Mouse (Mus musculus) erythroblast, embryonic 14.5 days (primary cell): ENCODE measurements around the gene Cyb5r3. TPM values are rescaled to one million over a fixed set of nuclear protein-coding genes. Genes with fewer than 3 reads are reported as not detected.

ENCODE experiments used
- H3K27me3 ChIP-seq: 2 replicates; pipeline ENCODE4 v1.6.1; 2012; ENCODE audit warnings: inconsistent platforms; ENCODE audit not compliant: control insufficient read depth
- H3K36me3 ChIP-seq: 2 replicates; pipeline ENCODE4 v1.6.1; 2012; ENCODE audit warnings: mild to moderate bottlenecking, inconsistent platforms; ENCODE audit not compliant: control insufficient read depth
- H3K4me1 ChIP-seq: 2 replicates; pipeline ENCODE4 v1.6.1; 2012; ENCODE audit warnings: inconsistent platforms; ENCODE audit not compliant: control insufficient read depth
- H3K4me3 ChIP-seq: replicated peaks from 2 replicates; pipeline ENCODE3; 2012; ENCODE audit warnings: moderate library complexity, mild to moderate bottlenecking, inconsistent platforms
- H3K9me3 ChIP-seq: 2 replicates; pipeline ENCODE4 v1.6.1; 2012; ENCODE audit warnings: low read length, inconsistent platforms, mixed read lengths; ENCODE audit not compliant: control insufficient read depth
- GATA1 ChIP-seq: IDR thresholded peaks from 2 replicates; pipeline ENCODE4 v1.6.1; 2012; ENCODE audit warnings: low read length, inconsistent platforms, mixed read lengths
- TAL1 ChIP-seq: IDR thresholded peaks from 3 replicates; pipeline ENCODE4 v1.6.1; 2012; ENCODE audit warnings: low read length, inconsistent platforms, mixed read lengths
- polyA plus RNA-seq: library from polyadenylated mRNA; stranded (reverse); fragments of >175 nt; gene quantifications from 2 replicates; pipeline ENCODE4 v1.2.3, GENCODE M21; 2012

Gene Cyb5r3
- polyA plus RNA-seq, 1 experiment = 42.0 TPM

DNA sequence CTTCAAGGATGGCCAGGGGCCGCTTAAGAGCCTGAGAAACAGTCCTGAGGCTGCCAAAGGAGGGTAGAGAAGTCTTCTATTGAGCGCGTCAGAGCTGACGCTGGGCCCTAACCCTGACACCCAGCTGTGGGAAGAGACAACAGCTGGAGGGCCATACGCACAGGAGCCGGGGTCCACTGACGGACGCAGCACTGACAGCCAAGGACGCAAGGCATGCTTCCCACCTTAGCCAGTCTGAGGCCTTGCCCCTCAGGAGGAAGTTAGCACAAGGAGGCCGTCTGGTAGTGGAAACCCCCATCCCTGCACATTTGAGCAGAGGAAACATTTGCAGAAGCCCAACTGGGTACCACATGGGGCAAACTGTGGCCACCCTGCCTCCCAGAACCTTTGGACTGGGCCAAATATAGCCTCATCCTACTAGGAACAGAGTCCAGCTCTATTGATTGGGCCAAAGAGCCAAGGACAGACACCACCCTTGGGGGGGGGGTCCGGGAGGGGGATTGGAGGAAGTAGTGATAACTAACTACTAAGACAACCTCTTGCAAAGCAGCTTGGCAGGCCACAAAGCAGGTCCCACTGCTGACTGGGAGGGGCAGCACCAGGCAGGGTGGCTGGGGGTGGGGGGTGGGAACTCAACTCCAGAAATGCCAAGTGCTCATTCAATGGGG, 9.4 kb downstream of the Cyb5r3 start:
- Histone ChIP-seq H3K9me3 (no peaks in the 10 kb centered on the region), H3K27me3 (no peaks in the 10 kb centered on the region; the same call in 1 of the 2 replicates), H3K4me1 (peaks cover 86% of the 10 kb centered on the region), H3K4me3 (no peak overlapping the region), H3K36me3 (peaks cover 95% of the 10 kb centered on the region)
- no peak for TF ChIP-seq TAL1
- no peak for TF ChIP-seq GATA1

- Histone ChIP-seq H3K9me3 (no peaks in the 10 kb centered on the region), H3K4me1 (peaks cover 82% of the 10 kb centered on the region), H3K27me3 (no peaks in the 10 kb centered on the region; the same call in 1 of the 2 replicates), H3K4me3 (no peak overlapping the region), H3K36me3 (peaks cover 95% of the 10 kb centered on the region)
- TF ChIP-seq GATA1 (no peak), TAL1 (no peak)
These were observed 10.4 kb downstream of the Cyb5r3 start for GRCm38 (mm10) chr15:83162001-83162400.

DNA sequence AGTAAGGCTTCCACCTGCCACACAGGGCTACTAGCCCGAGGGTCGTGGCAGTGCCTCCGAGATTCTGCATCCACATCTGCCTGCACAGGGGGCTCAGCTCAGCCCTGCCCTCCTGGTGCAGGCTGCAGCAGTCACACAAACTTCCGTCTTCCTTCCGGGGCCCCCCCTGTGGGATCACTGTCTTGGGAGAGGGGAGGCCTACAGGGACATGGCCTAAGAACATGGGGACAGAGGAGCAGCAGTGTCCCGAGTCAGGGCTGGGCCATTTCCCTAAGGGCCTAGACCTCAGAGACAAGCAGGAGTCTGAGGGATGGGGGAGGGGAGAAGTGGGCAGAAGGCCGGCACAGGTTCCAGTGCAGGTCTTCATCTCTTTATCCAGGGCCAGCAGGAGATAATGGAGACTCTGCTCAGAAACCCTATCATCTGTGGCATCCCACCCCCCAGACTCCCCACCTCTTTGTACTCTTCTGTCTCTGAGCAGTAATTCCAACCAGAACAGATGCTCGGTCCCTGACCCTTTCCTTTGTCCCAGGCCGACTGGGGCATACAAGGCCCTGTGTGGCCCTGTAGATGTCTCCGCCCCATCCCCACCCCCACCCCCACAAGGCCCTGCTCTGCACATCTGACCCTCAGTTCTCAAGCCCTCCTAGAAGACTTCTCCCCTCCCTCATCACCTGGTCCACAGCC, 11.2 kb downstream of the Cyb5r3 start:
- Histone ChIP-seq H3K36me3 (peaks cover 95% of the 10 kb centered on the region), H3K4me1 (peaks cover 76% of the 10 kb centered on the region), H3K27me3 (no peaks in the 10 kb centered on the region; the same call in 1 of the 2 replicates), H3K4me3 (no peak overlapping the region), H3K9me3 (no peaks in the 10 kb centered on the region)
- TF ChIP-seq TAL1 (no peak), GATA1 (no peak)

GRCm38 (mm10) chr15:83160561-83160960, 11.8 kb downstream of the Cyb5r3 start:
- no peaks in the 10 kb centered on the region for H3K9me3 ChIP-seq
- peaks cover 95% of the 10 kb centered on the region for H3K36me3 ChIP-seq
- H3K27me3 ChIP-seq = no peaks in the 10 kb centered on the region; the same call in 1 of the 2 replicates
- TF ChIP-seq GATA1 = no peak
- peaks cover 72% of the 10 kb centered on the region for H3K4me1 ChIP-seq
- H3K4me3 ChIP-seq = no peak overlapping the region

GRCm38 (mm10) chr15:83159823-83160222, 12.6 kb downstream of the Cyb5r3 start:
- Histone ChIP-seq H3K36me3 (peaks cover 95% of the 10 kb centered on the region), H3K27me3 (no peaks in the 10 kb centered on the region; the same call in 1 of the 2 replicates), H3K9me3 (no peaks in the 10 kb centered on the region), H3K4me3 (no peak overlapping the region), H3K4me1 (peaks cover 66% of the 10 kb centered on the region)
- TF ChIP-seq TAL1 = no peak
- TF ChIP-seq GATA1 = no peak

- Histone ChIP-seq H3K4me3 (no peak overlapping the region), H3K36me3 (peaks cover 99% of the 10 kb centered on the region), H3K4me1 (peaks cover 63% of the 10 kb centered on the region), H3K9me3 (no peaks in the 10 kb centered on the region), H3K27me3 (no peaks in the 10 kb centered on the region; the same call in 1 of the 2 replicates)
- TF ChIP-seq TAL1 = no peak
- no peak for TF ChIP-seq GATA1
These were observed 13.7 kb downstream of the Cyb5r3 start for GRCm38 (mm10) chr15:83158587-83159160.

DNA sequence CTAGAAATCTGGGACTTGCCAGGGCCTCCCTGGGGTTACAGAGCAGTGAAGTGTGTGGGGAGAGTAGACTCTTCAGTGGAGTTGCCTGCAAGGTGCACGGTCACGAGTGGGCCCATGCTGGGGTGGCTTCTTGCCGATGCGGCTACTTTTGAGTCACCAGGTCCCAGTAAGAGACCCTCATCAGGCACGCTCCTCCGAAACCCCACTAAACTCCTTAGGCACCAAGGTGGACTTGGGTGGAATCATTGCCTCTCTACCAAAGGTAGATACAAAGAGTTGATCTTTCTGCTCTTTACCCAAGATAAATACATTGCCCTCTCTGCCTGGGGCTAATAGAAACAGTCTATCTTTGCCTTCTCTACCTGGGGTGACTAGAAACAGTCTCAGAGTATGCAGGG, 14.7 kb downstream of the Cyb5r3 start:
- Histone ChIP-seq H3K4me3 (no peak overlapping the region), H3K36me3 (peaks cover 99% of the 10 kb centered on the region), H3K4me1 (peaks cover 61% of the 10 kb centered on the region), H3K9me3 (no peaks in the 10 kb centered on the region), H3K27me3 (no peaks in the 10 kb centered on the region; the same call in 1 of the 2 replicates)
- TF ChIP-seq GATA1 = no peak
- TF ChIP-seq TAL1 = no peak

DNA sequence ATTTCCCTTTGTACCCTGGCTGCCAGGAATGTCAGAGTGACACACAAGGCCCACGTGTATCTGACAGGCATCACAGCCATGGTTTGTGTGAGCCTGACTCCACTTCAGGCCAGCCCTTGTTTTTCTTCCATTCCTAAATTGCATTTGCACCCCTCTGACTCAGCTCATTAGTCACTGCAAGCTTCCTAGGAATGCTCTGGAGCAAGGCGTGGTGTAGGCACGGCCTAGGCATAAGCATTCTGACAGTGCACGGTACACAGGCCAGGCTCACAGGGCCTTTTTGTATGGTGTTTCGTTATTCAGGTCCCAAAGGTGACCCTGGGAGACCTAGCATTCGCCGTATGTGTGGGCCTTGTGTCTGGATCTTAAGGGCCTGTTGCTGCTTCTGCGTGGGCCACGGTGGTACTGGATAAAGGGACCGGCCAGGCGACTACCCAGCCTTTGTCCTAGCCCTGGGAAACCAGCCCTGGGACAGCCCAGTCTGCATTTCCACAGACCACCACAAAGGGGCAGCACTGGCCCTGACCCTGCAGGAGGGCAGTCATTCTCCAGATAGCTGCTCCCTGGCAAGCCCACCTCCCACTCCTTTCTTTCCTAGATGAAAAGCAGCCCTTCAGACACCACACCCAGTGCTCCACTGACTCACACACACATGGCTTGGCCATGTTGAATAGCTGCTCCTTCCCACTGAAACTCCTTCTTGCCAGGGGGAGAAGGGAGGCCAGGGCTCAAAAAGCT, 15.3 kb downstream of the Cyb5r3 start:
- Histone ChIP-seq H3K27me3 (no peaks in the 10 kb centered on the region; the same call in 1 of the 2 replicates), H3K9me3 (no peaks in the 10 kb centered on the region), H3K4me1 (peaks cover 55% of the 10 kb centered on the region), H3K4me3 (no peak overlapping the region), H3K36me3 (peaks cover 95% of the 10 kb centered on the region)
- TF ChIP-seq GATA1 (no peak), TAL1 (no peak)
